Mouse (Mus musculus) right cerebral cortex, postnatal 4 days (tissue): Measurements from ENCODE around the gene Maml2.

Experiments
- DNase-seq: peaks from one replicate; pipeline ENCODE4 v3.0.0-alpha.2; 2022

The Maml2 gene

GRCm38 (mm10) chr9:13497690-13498333 is 200.1 kb downstream of the Maml2 start:
- DNase-seq, result no peak

GRCm38 (mm10) chr9:13500045-13500444 is 202.3 kb downstream of the Maml2 start:
- DNase-seq, result no peak

GRCm38 (mm10) chr9:13505024-13505423 is 207.3 kb downstream of the Maml2 start:
- no peak for DNase-seq

- DNase-seq, result no peak
Observed at GRCm38 (mm10) chr9:13506956-13507821, 209.4 kb downstream of the Maml2 start.

GRCm38 (mm10) chr9:13507822-13508188 is 210.0 kb downstream of the Maml2 start:
- DNase-seq, result no peak

GRCm38 (mm10) chr9:13509751-13510150 is 212.0 kb downstream of the Maml2 start:
- no peak for DNase-seq

GRCm38 (mm10) chr9:13510621-13511369 is 213.0 kb downstream of the Maml2 start:
- no peak for DNase-seq

GRCm38 (mm10) chr9:13513135-13513534 is 215.4 kb downstream of the Maml2 start:
- no peak for DNase-seq

- DNase-seq, result no peak
Observed at GRCm38 (mm10) chr9:13514435-13514834, 216.7 kb downstream of the Maml2 start.

GRCm38 (mm10) chr9:13515976-13516375 is 218.2 kb downstream of the Maml2 start:
- DNase-seq, result no peak

GRCm38 (mm10) chr9:13518031-13518430 is 220.3 kb downstream of the Maml2 start:
- DNase-seq, result no peak

GRCm38 (mm10) chr9:13518441-13518971 is 220.7 kb downstream of the Maml2 start:
- no peak for DNase-seq

GRCm38 (mm10) chr9:13522061-13522820 is 224.5 kb downstream of the Maml2 start:
- DNase-seq, result no peak

GRCm38 (mm10) chr9:13523046-13523445 is 225.3 kb downstream of the Maml2 start:
- DNase-seq, result no peak

- no peak for DNase-seq
Observed at GRCm38 (mm10) chr9:13525075-13525474, 227.3 kb downstream of the Maml2 start.

- no peak for DNase-seq
Observed at GRCm38 (mm10) chr9:13525561-13526255, 228.0 kb downstream of the Maml2 start.

GRCm38 (mm10) chr9:13530575-13530974 is 232.8 kb downstream of the Maml2 start:
- no peak for DNase-seq

- no peak for DNase-seq
Observed at GRCm38 (mm10) chr9:13533076-13533707, 235.4 kb downstream of the Maml2 start.

- DNase-seq, result no peak
Observed at GRCm38 (mm10) chr9:13535803-13536202, 238.0 kb downstream of the Maml2 start.

- DNase-seq, result no peak
Observed at GRCm38 (mm10) chr9:13536419-13537261, 238.9 kb downstream of the Maml2 start.
